Mouse (Mus musculus) small intestine, adult 10 weeks (tissue): Measurements from ENCODE around the gene Rab17. TPM values are rescaled to one million over a fixed set of nuclear protein-coding genes. Genes with fewer than 3 reads are reported as not detected.

Source experiments
- polyA plus RNA-seq: library from polyadenylated mRNA; stranded (reverse); fragments of 350-450 nt; fragmentation: Illumina TruSeq; extraction: RNeasy Lipid Tissue Mini Kit (QIAGEN cat#74804); gene quantifications from one replicate; pipeline ENCODE4 v1.2.3, GENCODE M21; 2014; ENCODE audit warnings: low replicate concordance

Gene Rab17
- polyA plus RNA-seq: 1.0 TPM

GRCm38 (mm10) chr1:90969347-90969784 lies at the start of gene Rab17:
Gene Rab17 (minus strand): TSS chr1:90969661.

GRCm38 (mm10) chr1:90998268-90998890 lies 28.9 kb upstream of the Rab17 start, which contains the start of gene Lrrfip1:
Gene Lrrfip1 (plus strand): TSS chr1:90998737.

DNA sequence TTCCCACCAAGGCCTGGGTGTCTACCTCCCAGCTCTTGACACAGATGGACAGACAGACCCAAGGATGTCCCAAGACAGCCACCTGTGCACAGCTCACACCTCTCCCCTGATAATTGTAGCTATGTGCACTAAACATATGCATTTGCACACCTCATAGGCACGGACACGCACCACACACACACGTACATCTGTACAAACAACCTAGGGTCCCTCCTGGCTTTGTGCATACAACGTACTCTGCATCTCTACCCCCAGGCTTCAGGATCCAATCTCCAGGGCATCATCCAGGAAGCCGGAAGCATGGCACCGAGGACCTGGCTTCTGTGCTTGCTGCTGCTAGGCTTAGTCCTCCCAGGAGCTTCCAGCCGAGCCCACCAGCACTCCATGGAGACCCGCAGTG lies 16.7 kb downstream of the Rab17 start, which contains the start of gene Prlh:
Gene Prlh, plus strand, starts transcription at position 301 of the 400 bp plus-strand sequence.

DNA sequence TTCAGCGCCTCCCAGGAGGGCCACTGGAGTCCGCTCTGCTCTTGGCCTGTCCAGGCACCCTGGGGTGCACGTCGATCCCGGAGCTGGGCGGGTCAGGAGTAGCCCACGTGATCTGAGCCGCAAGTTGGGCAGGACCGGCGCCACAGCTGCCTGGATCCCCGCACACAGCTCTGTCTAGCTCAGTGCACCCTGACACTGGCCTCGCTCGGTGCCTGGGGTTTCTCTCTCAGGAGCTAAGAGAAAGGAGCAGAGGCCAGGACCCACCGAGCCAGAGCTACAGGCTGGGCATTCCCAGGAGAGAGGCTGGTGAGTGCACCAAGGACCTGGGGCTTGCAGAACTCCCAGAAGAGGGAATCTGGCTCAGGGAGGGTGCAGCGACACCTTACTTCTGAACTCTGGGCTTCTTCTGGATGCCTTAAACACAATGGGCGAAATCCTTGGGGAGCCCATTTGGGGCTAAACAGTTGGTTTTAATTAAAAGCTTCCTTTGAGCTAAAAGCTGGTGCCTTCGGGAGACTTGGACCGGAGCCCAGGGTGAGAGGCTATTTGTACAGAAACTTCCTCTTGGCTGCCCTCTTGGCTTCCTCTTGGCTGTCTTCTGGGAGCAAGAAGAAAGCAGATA lies 54.4 kb downstream of the Rab17 start, which contains the start of gene Mlph:
Gene Mlph, plus strand, starts transcription at position 138 of the 622 bp plus-strand sequence.

Other genes starting within 250 kb of the Rab17 start
- gene Col6a3, start 125.7 kb downstream of the Rab17 start, polyA plus RNA-seq: 26.2 TPM
- gene Mlph, start 54.6 kb downstream of the Rab17 start, polyA plus RNA-seq: 3.4 TPM
- not detected for gene Prlh, start 16.6 kb downstream of the Rab17 start, polyA plus RNA-seq
- 65.1 TPM for gene Lrrfip1, start 29.1 kb upstream of the Rab17 start, polyA plus RNA-seq
- gene Rbm44, start 175.4 kb upstream of the Rab17 start, polyA plus RNA-seq: 1.0 TPM
- gene Ramp1, start 210.2 kb upstream of the Rab17 start, polyA plus RNA-seq: 1.0 TPM